Mouse (Mus musculus) ZHBTc4 (cell line): ENCODE measurements around the gene Nos2.
A peak's percentile ranks its signal among the peaks of the same experiment; 100 is the strongest.

Experiments
- DNase-seq: peaks from one replicate; pipeline ENCODE4 v3.0.0-alpha.2; 2011; ENCODE audit warnings: low read depth, low spot score

Gene Nos2

DNA sequence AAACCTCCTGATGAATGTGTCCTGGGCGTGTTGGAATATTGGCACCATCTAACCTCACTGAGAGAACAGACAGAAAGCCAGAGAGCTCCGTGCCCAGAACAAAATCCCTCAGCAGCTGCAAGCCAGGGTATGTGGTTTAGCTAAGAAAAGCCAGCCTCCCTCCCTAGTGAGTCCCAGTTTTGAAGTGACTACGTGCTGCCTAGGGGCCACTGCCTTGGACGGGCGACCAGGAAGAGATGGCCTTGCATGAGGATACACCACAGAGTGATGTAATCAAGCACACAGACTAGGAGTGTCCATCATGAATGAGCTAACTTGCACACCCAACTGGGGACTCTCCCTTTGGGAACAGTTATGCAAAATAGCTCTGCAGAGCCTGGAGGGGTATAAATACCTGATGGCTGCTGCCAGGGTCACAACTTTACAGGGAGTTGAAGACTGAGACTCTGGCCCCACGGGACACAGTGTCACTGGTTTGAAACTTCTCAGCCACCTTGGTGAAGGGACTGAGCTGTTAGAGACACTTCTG, at the start of gene Nos2:
Gene Nos2 (plus strand): TSS at position 377 of the 529 bp plus-strand sequence.
- DNase-seq: peak; percentile 11

- peak; percentile 27 for DNase-seq
Observed at GRCm38 (mm10) chr11:78870891-78871290, 49.7 kb upstream of the Nos2 start.

DNA sequence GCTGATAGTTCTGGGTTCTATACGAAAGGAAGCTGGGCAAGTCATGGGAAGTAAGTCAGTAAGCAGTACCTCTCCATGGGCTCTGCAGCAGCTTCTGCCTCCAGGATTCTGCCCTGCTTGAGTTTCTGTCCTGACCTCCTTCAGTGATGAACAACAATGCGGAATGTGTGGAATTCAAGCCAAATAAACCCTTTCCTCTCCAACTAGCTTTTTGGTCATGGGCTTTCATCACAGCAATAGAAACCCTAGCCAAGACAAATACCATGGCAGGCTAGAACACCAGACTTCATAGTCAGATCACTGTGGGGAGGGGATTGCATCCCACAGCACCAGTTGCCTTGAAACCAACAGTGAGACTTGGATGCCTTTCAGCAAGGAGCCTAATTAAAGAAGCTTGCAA, 47.8 kb upstream of the Nos2 start:
- no peak for DNase-seq

GRCm38 (mm10) chr11:78879727-78880126, 40.9 kb upstream of the Nos2 start:
- no peak for DNase-seq

DNA sequence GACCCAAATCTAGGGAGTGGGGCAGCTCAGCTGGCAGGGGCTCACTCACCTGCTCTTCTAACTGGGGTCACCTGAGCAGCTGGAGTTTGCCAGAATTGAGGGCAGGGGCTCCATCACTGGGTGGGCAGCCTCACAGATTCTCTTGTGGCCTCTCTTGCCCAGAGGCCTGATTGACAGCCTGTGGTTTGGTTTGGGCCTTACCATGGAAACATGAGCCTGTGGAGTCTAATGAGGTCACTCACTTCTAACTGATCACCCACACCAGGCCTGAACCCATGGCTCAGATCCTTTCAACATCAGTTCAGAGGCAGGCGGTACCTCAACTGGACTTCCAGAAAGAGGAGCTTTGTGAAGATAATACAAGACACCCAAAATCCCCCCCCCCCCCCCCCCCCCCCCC, 33.9 kb upstream of the Nos2 start:
- DNase-seq: no peak

DNA sequence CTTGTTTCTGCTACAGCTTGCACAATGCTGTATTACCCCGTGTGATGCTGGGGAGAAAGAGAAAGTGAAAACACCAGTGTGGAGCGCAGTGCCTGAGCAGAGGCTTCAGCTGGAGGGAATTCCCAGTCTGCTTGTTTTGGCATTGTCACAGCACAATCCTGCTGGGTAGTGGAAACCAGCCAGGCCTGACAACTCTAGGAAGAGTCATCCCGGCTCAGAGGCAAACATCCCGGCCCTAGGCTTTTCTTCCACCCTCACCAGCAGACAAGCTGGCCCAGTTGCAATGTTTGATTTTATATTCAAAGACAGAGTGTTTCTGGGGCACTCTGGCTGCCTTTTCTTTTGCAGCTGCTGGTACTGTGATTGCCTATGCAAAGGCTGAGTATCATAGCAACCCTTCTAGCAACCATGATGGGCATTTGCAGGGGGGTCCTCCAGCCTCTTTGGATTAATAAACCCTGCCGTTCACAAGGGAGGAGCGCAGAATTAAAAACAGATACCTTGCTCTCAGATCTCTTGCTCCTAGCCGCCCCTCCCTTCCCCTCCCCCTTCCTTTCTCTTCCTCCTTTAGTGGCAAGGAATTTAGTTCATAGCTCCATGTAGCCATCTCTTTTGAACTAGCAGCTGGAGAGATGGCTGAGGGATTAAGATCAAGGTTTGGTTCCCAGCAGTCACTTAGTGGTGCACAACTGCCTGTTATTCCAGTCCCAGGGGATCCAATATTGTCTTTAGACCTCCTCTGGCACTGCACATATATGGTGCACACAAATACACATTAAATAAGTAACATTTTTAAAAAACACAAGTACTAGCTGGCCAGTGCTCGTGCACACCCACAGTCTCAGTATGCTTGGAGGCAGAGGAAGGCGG, 33.2 kb upstream of the Nos2 start:
- DNase-seq: no peak

DNA sequence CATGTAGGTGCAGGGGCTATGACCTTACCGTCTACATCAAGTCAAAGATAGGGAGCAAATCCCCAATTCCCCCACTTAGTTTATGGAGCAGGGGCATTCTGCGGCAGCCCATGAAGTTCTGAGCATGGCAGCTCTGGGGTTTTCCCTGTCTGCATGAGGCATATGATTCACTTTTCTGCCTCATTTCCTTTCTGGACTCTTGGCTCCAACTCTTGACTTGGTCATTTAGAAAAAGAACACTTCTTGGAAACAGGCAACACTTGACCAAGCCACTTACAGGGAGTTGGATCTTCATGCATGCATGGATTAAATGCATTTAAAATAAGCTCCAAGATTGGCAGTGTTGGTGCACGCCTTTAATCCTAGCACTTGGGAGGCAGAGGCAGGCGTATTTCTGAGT, 31.4 kb upstream of the Nos2 start:
- no peak for DNase-seq

DNA sequence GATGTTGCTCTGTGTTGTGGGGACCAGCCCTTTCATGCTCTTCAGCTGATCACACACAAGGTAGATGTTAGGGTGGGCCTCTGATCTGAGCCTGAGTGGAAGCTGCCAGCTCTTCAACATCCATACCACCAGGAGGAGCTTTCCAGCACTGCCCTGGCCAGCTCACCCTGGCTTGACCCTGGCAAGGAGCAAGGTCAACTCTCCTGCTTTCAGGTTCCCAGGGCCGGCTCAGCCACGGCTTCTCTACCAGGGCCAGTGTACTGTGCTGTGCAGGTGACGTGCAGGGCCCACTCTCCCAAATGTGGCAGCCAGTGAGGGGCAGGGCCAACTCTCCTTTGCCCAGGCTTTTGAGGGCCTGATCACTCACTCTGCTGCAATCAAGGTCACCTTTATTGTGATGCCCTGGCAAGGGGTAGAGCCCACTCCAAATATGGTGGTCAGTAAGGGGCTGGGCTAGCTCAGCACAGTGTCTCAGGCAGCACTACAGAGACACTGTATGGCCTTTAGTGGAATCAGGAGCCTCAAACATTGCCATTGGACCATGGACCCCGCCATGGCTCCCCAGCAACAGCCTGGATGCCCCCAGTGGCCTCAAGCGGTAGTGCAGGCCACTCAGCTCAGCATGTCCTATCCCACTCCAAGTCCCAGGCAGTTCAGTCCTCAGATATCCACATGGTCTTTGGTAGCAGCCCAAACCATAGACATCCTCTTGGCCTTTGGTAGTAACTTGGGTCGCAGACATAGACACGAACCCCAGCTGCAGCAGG, 24.0 kb upstream of the Nos2 start:
- DNase-seq: peak; percentile 84

- no peak for DNase-seq
Observed at GRCm38 (mm10) chr11:78915473-78915872, 5.1 kb upstream of the Nos2 start.

DNA sequence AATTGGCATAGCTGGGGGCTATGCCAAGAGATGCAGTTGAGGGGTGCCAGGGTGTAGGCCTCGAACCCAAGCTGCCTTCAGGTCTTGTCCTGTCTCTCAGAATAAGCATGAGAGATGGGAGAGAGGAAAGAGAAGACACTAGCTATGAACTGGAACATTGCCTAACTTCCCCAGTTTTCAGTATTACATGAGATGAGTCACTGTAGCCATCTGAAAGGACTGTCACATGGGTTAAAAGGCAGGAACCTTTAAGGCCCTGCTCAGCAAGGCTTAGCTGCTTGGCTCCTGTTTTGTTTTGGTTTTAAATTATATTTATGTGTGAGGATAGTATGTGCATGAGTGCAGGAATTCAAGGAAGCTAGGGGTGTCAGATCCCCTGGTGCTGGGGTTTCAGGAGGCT, 4.2 kb upstream of the Nos2 start:
- DNase-seq: no peak

DNA sequence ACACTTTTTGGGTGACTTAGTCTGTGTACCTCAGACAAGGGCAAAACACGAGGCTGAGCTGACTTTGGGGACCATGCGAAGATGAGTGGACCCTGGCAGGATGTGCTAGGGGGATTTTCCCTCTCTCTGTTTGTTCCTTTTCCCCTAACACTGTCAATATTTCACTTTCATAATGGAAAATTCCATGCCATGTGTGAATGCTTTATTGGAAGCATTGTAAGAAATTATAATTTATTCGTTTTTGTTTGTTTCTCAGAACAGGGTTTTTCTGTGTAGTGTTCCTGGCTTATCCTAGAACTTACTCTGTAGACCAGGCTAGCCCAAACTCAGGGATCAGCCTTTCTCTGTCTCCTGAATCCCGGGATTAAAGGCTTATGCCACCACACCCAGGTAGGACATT, 842 bp upstream of the Nos2 start:
- no peak for DNase-seq

- DNase-seq: peak; percentile 64
Observed at GRCm38 (mm10) chr11:78922678-78923407, 2.3 kb downstream of the Nos2 start.

- peak; percentile 30 for DNase-seq
Observed at GRCm38 (mm10) chr11:78924111-78924510, 3.5 kb downstream of the Nos2 start.

GRCm38 (mm10) chr11:78924916-78925315, 4.3 kb downstream of the Nos2 start:
- peak; percentile 59 for DNase-seq

DNA sequence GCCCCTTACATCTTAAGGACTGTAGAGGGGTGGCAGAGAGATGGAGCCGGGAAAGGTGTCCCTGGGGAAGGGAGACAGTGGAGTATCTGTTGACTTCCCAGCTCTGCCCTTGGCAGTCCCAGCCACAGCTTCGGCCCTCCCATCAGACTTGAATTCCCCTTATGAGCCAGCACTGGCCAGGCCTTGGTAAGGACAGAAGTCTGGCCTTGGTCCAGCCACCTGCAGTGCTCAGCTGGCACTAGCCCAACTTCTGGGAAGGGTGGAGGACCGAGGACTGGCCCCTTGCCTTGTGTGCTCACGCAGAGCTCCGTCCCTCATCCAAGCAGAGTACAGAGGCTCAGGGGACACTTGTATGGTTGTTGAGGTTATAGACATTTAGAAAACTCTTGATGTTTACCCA, 8.8 kb downstream of the Nos2 start:
- no peak for DNase-seq

DNA sequence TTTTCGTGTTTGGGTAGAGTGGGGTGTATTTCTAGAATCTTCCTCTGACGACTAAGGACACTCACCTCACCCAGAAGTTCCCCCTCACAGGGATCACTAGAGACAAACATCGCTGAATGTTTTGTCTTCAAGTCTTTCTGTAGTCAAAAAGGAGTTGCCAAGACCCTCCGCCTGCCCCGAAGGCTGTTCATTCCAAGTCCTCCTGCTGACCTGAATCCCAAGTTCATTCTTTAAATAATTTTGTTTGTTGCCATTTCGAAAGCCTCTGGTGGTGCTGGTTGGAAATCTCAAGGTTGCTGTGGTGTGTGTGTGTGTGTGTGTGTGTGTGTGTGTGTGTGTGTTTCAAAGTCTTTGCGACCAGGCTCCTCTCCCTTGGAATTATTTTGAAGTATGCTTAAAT, 13.7 kb downstream of the Nos2 start:
- no peak for DNase-seq

DNA sequence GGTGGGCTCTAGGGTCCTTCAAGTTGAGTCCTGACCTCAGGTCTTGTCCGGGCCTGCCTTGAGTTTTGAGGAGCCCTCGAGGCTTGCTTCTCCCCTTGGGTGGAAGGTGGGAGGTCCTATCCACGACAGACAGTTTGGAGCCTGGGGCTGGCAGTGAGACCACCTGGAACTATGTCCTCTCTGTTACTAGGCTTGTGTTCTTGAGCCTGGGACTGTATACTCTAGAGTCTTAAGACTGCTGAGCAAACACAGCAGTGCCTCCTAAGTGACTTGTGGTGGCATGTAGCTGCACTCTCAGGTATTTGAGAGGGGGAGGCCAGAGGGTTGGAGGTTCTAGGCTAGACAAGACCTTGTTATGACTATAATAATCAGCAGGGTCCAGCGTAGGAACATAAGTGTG, 14.1 kb downstream of the Nos2 start:
- DNase-seq: no peak

- DNase-seq: no peak
Observed at GRCm38 (mm10) chr11:78935178-78935577, 14.6 kb downstream of the Nos2 start.

GRCm38 (mm10) chr11:78943083-78943482, 22.5 kb downstream of the Nos2 start:
- DNase-seq: no peak

DNA sequence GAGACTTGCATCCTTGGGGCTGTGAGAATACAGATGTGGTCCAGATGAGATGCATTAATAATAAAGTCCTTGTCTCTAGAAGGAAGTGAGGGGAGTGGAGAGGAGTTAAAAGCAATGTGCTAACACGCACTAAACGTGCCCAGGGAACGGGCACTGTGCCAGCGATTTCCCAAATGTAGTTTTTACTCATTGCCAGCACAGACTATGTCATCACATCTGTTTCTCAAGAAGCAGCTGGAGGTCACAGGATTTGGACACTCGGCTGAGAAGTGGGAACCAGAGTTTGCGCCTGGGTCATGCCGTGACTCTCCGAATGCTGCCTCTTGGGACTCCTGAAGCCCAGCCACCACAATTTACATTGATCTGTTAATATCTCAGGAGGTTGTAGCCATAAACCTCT, 29.8 kb downstream of the Nos2 start:
- DNase-seq: no peak

GRCm38 (mm10) chr11:78952467-78952866, 31.9 kb downstream of the Nos2 start:
- peak; percentile 86 for DNase-seq

DNA sequence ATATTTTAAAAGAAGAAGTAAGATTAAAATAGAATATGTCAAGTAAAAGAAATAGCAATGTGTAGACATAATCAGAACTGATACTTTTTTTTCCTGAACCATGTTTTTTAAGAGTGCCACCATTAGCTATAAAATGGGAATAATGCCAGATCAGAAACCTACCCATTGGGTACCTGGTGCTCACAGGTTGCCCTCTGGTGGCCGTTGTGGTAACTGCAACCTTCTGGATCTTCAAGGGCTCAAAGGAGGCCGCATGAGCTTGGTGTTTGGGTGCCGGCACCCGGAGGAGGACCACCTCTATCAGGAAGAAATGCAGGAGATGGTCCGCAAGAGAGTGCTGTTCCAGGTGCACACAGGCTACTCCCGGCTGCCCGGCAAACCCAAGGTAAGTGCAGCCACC, 35.7 kb downstream of the Nos2 start:
- DNase-seq: peak; percentile 83
